Mouse (Mus musculus): ENCODE results near the gene Rpp14.

GRCm38 (mm10) chr14:8115772-8116171 lies 35.6 kb downstream of the Rpp14 start:
- TF ChIP-seq CEBPB (IDR thresholded peaks at IDR 0.05; ENCODE audit: low read depth) (no peak), CTCF (IDR thresholded peaks at IDR 0.05; ENCODE audit: control insufficient read depth, insufficient read depth, insufficient read length) (no peak), USF1 (IDR thresholded peaks at IDR 0.05; ENCODE audit: low read depth) (no peak)

All from C2C12 (cell line).